Mouse (Mus musculus) adrenal gland, adult 8-10 months (tissue): ENCODE results near the gene Med20. TPM values are rescaled to one million over a fixed set of nuclear protein-coding genes. Genes with fewer than 3 reads are reported as not detected.
"Not testable (repeated sequence)": the region's sequence is repeated elsewhere in the genome, so short reads cannot be mapped to it uniquely, and the experiment has no call there.

Experiments
- DNase-seq: peaks from one replicate; pipeline ENCODE4 v3.0.0; 2022
- total RNA-seq, 4 experiments: library from RNA; stranded (reverse); gene quantifications; 2 replicates each; pipeline ENCODE4 v1.2.4; 2022

Med20 gene
- total RNA-seq, 4 experiments from 2014 or later = 42.6 to 53.7 (median 48.3) TPM

GRCm38 (mm10) chr17:47596839-47597164, 14.6 kb upstream of the Med20 start:
- no peak for DNase-seq

- DNase-seq = no peak
Observed at GRCm38 (mm10) chr17:47597261-47597660, 14.1 kb upstream of the Med20 start.

GRCm38 (mm10) chr17:47597838-47598579, 13.4 kb upstream of the Med20 start:
- DNase-seq = peak; percentile 50

GRCm38 (mm10) chr17:47598580-47599304, 12.6 kb upstream of the Med20 start:
- not testable (repeated sequence) for DNase-seq

- DNase-seq = no peak
Observed at GRCm38 (mm10) chr17:47599511-47600297, 11.7 kb upstream of the Med20 start.

- DNase-seq = no peak
Observed at GRCm38 (mm10) chr17:47600601-47601388, 10.6 kb upstream of the Med20 start.

- no peak for DNase-seq
Observed at GRCm38 (mm10) chr17:47601389-47601755, 10.0 kb upstream of the Med20 start.

GRCm38 (mm10) chr17:47602289-47602688, 9.1 kb upstream of the Med20 start:
- DNase-seq = no peak

- DNase-seq = no peak
Observed at GRCm38 (mm10) chr17:47606220-47606619, 5.2 kb upstream of the Med20 start.

GRCm38 (mm10) chr17:47609182-47609581, 2.2 kb upstream of the Med20 start:
- DNase-seq = no peak

GRCm38 (mm10) chr17:47611661-47611982, 240 bp downstream of the Med20 start:
- no peak for DNase-seq

- DNase-seq = no peak
Observed at GRCm38 (mm10) chr17:47614018-47614417, 2.6 kb downstream of the Med20 start.

- no peak for DNase-seq
Observed at GRCm38 (mm10) chr17:47616119-47616518, 4.7 kb downstream of the Med20 start.

- no peak for DNase-seq
Observed at GRCm38 (mm10) chr17:47616652-47617051, 5.3 kb downstream of the Med20 start.

- DNase-seq = no peak
Observed at GRCm38 (mm10) chr17:47617605-47618307, 6.4 kb downstream of the Med20 start.

- no peak for DNase-seq
Observed at GRCm38 (mm10) chr17:47618556-47619311, 7.4 kb downstream of the Med20 start.

- no peak for DNase-seq
Observed at GRCm38 (mm10) chr17:47622912-47623554, 11.7 kb downstream of the Med20 start.

GRCm38 (mm10) chr17:47624572-47624971, 13.2 kb downstream of the Med20 start:
- not testable (repeated sequence) for DNase-seq

- DNase-seq = no peak
Observed at GRCm38 (mm10) chr17:47625088-47625487, 13.7 kb downstream of the Med20 start.

GRCm38 (mm10) chr17:47626031-47626430, 14.6 kb downstream of the Med20 start:
- no peak for DNase-seq

- DNase-seq = no peak
Observed at GRCm38 (mm10) chr17:47627791-47628190, 16.4 kb downstream of the Med20 start.
